Comparison of ENCODE assay signal across 27 mouse cellular contexts in the genomic region with DNA sequence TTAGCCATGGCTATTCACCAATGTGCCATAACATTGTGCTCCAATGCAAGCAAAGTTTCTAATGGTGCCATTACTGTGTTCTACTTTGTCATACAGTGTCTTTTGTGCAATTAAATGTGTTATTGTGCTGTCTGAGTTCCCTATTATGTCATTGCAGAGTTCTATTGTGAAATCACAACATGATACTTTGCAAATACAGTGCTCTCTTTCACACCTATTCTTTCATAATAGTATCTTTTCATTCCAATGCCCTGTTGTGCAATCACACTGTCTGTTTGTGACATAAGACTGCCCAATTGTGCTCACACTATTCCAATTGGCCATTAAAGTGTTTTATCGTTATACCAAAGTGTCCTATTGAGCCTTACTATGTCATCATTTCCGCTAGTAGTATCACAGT.
"Had no signal": no experiment of that assay in that cellular context is flagged by ENCODE, and none has a peak within 500 bp of the region (broad histone marks: within the 10 kb centered on the region; RNA-seq: fewer than 3 reads in every experiment).

No protein-coding gene starts in this region.

- H3K27ac ChIP-seq: gastrocnemius, adult 2 months; heart, adult 2 months; heart, embryonic 13.5 days; heart, embryonic 15.5 days; hindbrain, embryonic 10.5 days; hindbrain, embryonic 12.5 days; hindbrain, embryonic 15.5 days; hindbrain, postnatal 0 days; kidney, embryonic 15.5 days; kidney, postnatal 0 days; limb, embryonic 13.5 days; limb, embryonic 15.5 days; liver, embryonic 12.5 days; liver, embryonic 14.5 days had no signal

- H3K27me3 ChIP-seq: heart, embryonic 13.5 days; heart, embryonic 15.5 days; hindbrain, embryonic 12.5 days; hindbrain, embryonic 15.5 days; kidney, embryonic 15.5 days; limb, embryonic 13.5 days; limb, embryonic 15.5 days; liver, embryonic 12.5 days had no signal

- H3K36me3 ChIP-seq: heart, embryonic 13.5 days; heart, embryonic 15.5 days; hindbrain, embryonic 10.5 days; hindbrain, embryonic 12.5 days; hindbrain, embryonic 15.5 days; kidney, embryonic 15.5 days; limb, embryonic 13.5 days; limb, embryonic 15.5 days; liver, embryonic 12.5 days had no signal

- H3K9me3 ChIP-seq: heart, embryonic 13.5 days; heart, embryonic 15.5 days; hindbrain, embryonic 10.5 days; hindbrain, embryonic 12.5 days; hindbrain, embryonic 15.5 days; kidney, embryonic 15.5 days; limb, embryonic 13.5 days; limb, embryonic 15.5 days; liver, embryonic 12.5 days had no signal

- H3K4me3 ChIP-seq: gastrocnemius, adult 2 months; heart, adult 2 months; heart, embryonic 13.5 days; heart, embryonic 15.5 days; hindbrain, embryonic 10.5 days; hindbrain, embryonic 12.5 days; hindbrain, embryonic 15.5 days; kidney, embryonic 15.5 days; limb, embryonic 13.5 days; limb, embryonic 15.5 days; liver, embryonic 12.5 days had no signal

- H3K4me1 ChIP-seq: heart, embryonic 13.5 days; heart, embryonic 15.5 days; hindbrain, embryonic 10.5 days; hindbrain, embryonic 12.5 days; hindbrain, embryonic 15.5 days; kidney, embryonic 15.5 days; limb, embryonic 13.5 days; limb, embryonic 15.5 days; liver, embryonic 12.5 days had no signal

- DNase-seq: gastrocnemius, adult 2 months; gastrocnemius, postnatal 10 days; gastrocnemius, postnatal 25 days; heart, adult 11 months; heart, adult 2 months; heart, postnatal 14 days; heart, postnatal 36 days; kidney, adult 11 months; kidney, adult 2 months; kidney, adult 9 months; kidney, postnatal 14 days; kidney, postnatal 36 days; left cerebral cortex, postnatal 4 days had no signal

- H3K4me2 ChIP-seq: heart, embryonic 11.5 days; heart, embryonic 13.5 days; heart, embryonic 15.5 days; hindbrain, embryonic 12.5 days; hindbrain, embryonic 15.5 days; kidney, embryonic 15.5 days; limb, embryonic 13.5 days; limb, embryonic 15.5 days; liver, embryonic 12.5 days had no signal

- H3K9ac ChIP-seq: heart, embryonic 13.5 days; heart, embryonic 15.5 days; hindbrain, embryonic 12.5 days; hindbrain, embryonic 15.5 days; kidney, embryonic 15.5 days; limb, embryonic 13.5 days; limb, embryonic 15.5 days; liver, embryonic 12.5 days; liver, embryonic 14.5 days had no signal

- ATAC-seq: hindbrain, postnatal 0 days; intestine, embryonic 16.5 days; liver, embryonic 12.5 days had no signal
